Mouse (Mus musculus): ENCODE results near the gene Cmip.

GRCm38 (mm10) chr8:117320616-117321015, 63.8 kb downstream of the Cmip start:
- no peak for TF ChIP-seq POLR2A (IDR thresholded peaks at IDR 0.05; ENCODE audit: insufficient read depth, low read depth, low read length)
- TF ChIP-seq CTCF (IDR thresholded peaks at IDR 0.05; ENCODE audit: insufficient read depth, low read depth, low read length) = no peak
